Mouse (Mus musculus) embryonic facial prominence, embryonic 15.5 days (tissue): ENCODE measurements around the gene Borcs6. TPM values are rescaled to one million over a fixed set of nuclear protein-coding genes. Genes with fewer than 3 reads are reported as not detected.

Experiments used
- ATAC-seq: fragments of 200-750 bp; cut with Nextera tagmentation; 2 replicates; pipeline ENCODE4 v1.8.0; 2017; ENCODE audit warnings: low read depth, moderate TSS enrichment; ENCODE audit not compliant: insufficient number of reproducible peaks, low FRiP score, low TSS enrichment
- H3K27ac ChIP-seq: fragments of 300-500 bp; sonication (generic); replicated peaks from 2 replicates; pipeline ENCODE4 v1.5.1; 2015; ENCODE audit warnings: mild to moderate bottlenecking, inconsistent platforms
- H3K27me3 ChIP-seq: fragments of 300-500 bp; sonication (generic); 2 replicates; pipeline ENCODE4 v1.6.1; 2015; ENCODE audit warnings: inconsistent platforms
- H3K36me3 ChIP-seq: fragments of 300-500 bp; sonication (generic); 2 replicates; pipeline ENCODE4 v1.6.1; 2015; ENCODE audit warnings: mild to moderate bottlenecking, inconsistent platforms
- H3K4me1 ChIP-seq: fragments of 300-500 bp; sonication (generic); 2 replicates; pipeline ENCODE4 v1.6.1; 2015; ENCODE audit warnings: inconsistent platforms
- H3K4me2 ChIP-seq: fragments of 300-500 bp; sonication (generic); replicated peaks from 2 replicates; pipeline ENCODE4 v1.6.1; 2015; ENCODE audit warnings: mild to moderate bottlenecking, inconsistent platforms
- H3K4me3 ChIP-seq: fragments of 300-500 bp; sonication (generic); replicated peaks from 2 replicates; pipeline ENCODE4 v1.5.1; 2015; ENCODE audit warnings: mild to moderate bottlenecking, inconsistent platforms
- H3K9ac ChIP-seq: fragments of 300-500 bp; sonication (generic); 2 replicates; pipeline ENCODE4 v1.6.1; 2015; ENCODE audit warnings: inconsistent platforms
- H3K9me3 ChIP-seq: fragments of 300-500 bp; sonication (generic); replicated peaks from 2 replicates; pipeline ENCODE4 v1.6.1; 2016; ENCODE audit warnings: inconsistent platforms
- whole genome bisulfite sequencing: fragments of 180-500 bp; shearing (Covaris S2); methylation state at CpG from one replicate; pipeline ENCODE4 v1.1.7; 2015; 5-methylcytosine and 5-hydroxymethylcytosine counted together
- polyA plus RNA-seq: library from polyadenylated mRNA; unstranded; fragments of >200 nt; fragmentation: Nextera tagmentation; extraction: Ambion mirVana; gene quantifications from 2 replicates; pipeline ENCODE4 v1.2.1, GENCODE M21; 2015

The Borcs6 gene
- polyA plus RNA-seq, 1 experiment from 2014 or later = 14.9 TPM

DNA sequence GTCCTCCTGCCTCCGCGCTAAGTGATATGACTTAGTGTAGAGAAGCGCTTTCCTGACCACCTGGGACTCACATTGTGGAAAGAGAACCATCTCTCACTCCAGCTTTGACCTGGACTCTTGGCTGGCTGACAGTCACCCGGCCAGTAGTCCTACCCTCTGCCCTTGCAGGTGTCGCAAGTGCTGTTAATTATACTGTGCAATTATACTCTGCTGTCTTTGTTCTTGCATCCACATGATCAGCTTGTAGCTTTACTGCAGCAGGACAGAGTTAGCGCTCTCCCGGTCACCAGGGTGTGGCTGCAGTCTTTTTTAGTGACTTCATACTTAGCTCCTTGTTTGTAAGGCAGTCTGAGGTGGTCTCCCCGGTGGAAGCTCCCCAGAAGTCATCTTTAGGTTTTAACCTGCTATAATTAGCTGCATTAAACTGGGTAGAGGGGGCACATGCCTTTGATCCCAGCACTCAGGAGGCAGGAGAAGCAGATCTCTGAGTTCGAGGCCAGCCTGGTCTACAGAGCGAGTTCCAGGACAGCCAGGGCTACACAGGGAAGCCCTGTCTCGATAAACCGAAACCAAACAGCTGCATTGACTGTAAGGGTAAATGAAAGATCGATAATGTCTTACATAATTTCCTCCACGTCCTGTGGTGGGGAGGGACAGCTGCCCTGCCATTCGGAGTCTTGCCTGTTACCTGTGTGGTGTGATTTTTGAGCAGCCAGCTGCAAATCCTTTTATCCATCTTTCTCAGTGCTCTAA, 20.8 kb downstream of the Borcs6 start:
- Histone ChIP-seq H3K9me3 (no peaks in the 10 kb centered on the region), H3K36me3 (no peaks in the 10 kb centered on the region), H3K27ac (no peak overlapping the region), H3K27me3 (no peaks in the 10 kb centered on the region), H3K9ac (no peak overlapping the region), H3K4me1 (0 out of 2 replicates have a peak, but pooled peaks cover 3% of the 10 kb centered on the region), H3K4me3 (no peak overlapping the region), H3K4me2 (no peak overlapping the region)
- WGBS = 79% methylated on average over 15 of the region's 15 CpGs
- no peak for ATAC-seq

DNA sequence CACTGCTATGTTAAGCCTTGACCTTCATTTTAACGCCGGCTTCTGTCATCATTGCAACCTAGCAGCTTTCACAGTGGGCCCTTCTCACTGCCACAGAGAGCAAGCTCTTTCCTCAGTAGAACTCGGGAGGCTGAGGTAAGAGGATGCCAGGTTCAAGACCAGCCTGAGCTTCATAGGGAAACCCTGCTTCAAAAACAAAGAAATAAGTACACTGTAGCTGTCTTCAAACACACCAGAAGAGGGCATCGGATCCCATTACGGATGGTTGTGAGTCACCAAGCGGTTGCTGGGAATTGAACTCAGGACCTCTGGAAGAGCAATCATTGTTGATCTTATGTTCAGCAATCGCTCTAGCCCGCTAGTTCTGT, 21.3 kb downstream of the Borcs6 start:
- WGBS = 91% methylated on average over 8 of the region's 8 CpGs
- Histone ChIP-seq H3K36me3 (no peaks in the 10 kb centered on the region), H3K9me3 (no peaks in the 10 kb centered on the region), H3K27me3 (no peaks in the 10 kb centered on the region), H3K4me2 (no peak overlapping the region), H3K27ac (no peak overlapping the region), H3K4me3 (no peak overlapping the region), H3K4me1 (0 out of 2 replicates have a peak, but pooled peaks cover 3% of the 10 kb centered on the region), H3K9ac (no peak overlapping the region)
- no peak for ATAC-seq

DNA sequence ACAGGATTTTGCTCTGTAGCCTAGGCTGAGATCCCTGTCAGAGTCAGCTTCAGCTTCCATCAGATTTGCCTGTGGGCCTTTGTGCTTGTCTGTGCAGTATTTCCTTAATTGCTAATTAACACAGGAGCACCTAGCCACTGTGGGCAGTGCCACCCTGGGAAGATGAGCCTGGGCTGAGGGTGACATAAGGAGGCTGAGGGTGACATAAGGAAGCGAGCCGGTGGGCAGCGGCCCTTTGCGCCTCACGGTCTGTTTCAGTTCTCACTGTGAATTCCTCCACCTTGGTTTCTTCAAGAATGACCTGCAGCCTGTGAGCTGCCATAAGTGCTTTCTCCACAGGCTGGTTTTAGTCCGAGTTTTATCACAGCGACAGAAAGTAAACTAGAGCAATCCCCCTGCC, 22.1 kb downstream of the Borcs6 start:
- no peaks in the 10 kb centered on the region for H3K27me3 ChIP-seq
- no peak overlapping the region for H3K4me3 ChIP-seq
- no peak overlapping the region for H3K4me2 ChIP-seq
- no peak overlapping the region for H3K27ac ChIP-seq
- no peaks in the 10 kb centered on the region for H3K4me1 ChIP-seq
- no peaks in the 10 kb centered on the region for H3K9me3 ChIP-seq
- no peaks in the 10 kb centered on the region for H3K36me3 ChIP-seq
- WGBS = 90% methylated on average over 7 of the region's 7 CpGs
- no peak overlapping the region for H3K9ac ChIP-seq
- ATAC-seq = no peak

DNA sequence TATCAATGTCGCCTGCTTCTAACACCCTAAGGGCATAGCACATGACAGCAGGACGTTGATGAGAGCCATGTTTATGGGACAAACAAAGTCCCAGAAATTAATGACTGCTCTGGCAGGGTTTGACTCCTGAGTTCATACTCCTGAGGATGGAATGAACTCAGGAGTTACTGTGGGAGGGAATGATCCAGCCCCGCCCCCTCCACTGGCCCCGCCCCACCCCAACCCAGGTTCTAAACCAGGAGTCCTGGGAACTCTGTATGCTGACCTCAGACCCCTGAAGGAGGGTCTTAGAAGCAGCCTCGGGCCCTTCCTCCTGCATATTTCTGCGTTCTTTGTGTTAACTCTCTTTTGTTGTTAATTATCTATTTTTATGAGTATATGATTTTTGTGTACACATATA, 26.1 kb downstream of the Borcs6 start:
- peaks cover 30% of the 10 kb centered on the region for H3K4me1 ChIP-seq
- no peak overlapping the region for H3K4me2 ChIP-seq
- H3K27ac ChIP-seq = no peak overlapping the region
- peaks cover 11% of the 10 kb centered on the region for H3K36me3 ChIP-seq
- no peak overlapping the region for H3K4me3 ChIP-seq
- 56% methylated on average over 6 of the region's 6 CpGs for WGBS
- H3K27me3 ChIP-seq = no peaks in the 10 kb centered on the region
- H3K9ac ChIP-seq = no peak overlapping the region
- no peaks in the 10 kb centered on the region for H3K9me3 ChIP-seq
- ATAC-seq = no peak

DNA sequence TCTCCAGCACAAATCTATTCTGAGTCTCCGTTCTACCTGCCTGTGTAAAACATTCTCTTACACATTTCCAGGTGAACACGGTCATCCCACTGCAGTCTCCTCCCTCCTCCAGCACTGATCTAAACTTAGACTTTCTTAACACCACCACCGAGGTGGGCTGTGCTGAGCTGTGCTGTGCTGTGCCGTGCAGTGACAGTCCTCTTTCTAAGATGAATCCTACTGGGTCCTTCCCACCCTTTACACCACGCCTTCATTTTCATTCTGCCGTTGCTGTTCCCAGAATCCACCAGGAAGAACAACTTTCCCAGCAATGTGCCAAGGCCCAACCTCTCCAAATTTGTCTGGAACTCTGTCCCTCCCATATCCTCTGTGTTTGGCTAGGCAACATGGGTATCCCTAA, 26.9 kb downstream of the Borcs6 start:
- peak overlapping the region; percentile 93; the same call in 1 of the 2 replicates for H3K27ac ChIP-seq
- 54% methylated on average over 6 of the region's 6 CpGs for WGBS
- no peak for ATAC-seq
- H3K9ac ChIP-seq = no peak overlapping the region
- no peak overlapping the region for H3K4me2 ChIP-seq
- peaks cover 18% of the 10 kb centered on the region for H3K36me3 ChIP-seq
- no peaks in the 10 kb centered on the region for H3K27me3 ChIP-seq
- no peak overlapping the region for H3K4me3 ChIP-seq
- peaks cover 36% of the 10 kb centered on the region for H3K4me1 ChIP-seq
- H3K9me3 ChIP-seq = no peaks in the 10 kb centered on the region

DNA sequence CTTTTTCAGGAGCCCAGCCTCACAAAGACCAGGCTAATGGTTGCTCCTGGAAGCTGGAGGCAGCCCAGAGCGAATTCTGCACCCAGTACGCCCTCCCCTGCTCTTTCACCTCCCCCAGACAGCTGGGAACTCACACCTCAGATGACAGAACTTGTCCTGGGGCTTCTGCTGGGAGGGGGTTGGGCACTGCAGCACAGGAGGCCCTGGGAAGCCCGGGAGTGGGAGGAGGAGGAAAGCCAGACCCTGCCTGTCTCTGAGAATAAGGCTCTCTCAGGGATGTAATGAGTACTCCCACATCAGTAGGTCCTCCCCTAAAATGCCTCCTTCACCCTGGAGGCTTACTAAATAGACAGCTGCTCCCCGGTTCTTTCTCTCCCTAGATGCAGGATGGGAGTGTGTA, 27.6 kb downstream of the Borcs6 start:
- Histone ChIP-seq H3K36me3 (peaks cover 24% of the 10 kb centered on the region), H3K4me2 (no peak overlapping the region), H3K27ac (peak overlapping the region; percentile 93), H3K4me3 (no peak overlapping the region), H3K4me1 (peaks cover 38% of the 10 kb centered on the region), H3K27me3 (no peaks in the 10 kb centered on the region), H3K9ac (no peak overlapping the region), H3K9me3 (no peaks in the 10 kb centered on the region)
- ATAC-seq = no peak; the same call in 1 of the 2 replicates
- 28% methylated on average over 4 of the region's 4 CpGs for WGBS

DNA sequence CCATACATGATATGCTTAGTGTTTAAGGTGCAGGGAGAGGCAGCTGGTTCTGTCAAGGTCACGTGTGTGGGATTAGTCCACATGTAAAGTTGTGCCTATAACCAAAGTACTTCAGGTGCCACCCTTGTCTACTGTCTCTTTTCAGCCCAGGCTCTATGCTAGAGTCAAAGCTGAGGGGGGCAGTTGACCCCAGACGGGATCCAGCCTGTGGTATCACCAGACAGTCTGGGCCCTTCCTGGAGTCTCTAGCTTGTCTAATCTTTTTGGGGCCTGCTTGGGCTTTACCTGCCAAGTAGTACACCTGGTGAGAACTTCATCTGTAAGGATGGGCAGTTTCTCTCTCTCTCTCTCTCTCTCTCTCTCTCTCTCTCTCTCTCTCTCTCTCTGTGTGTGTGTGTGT, 28.1 kb downstream of the Borcs6 start:
- Histone ChIP-seq H3K4me3 (no peak overlapping the region), H3K36me3 (peaks cover 29% of the 10 kb centered on the region), H3K4me2 (no peak overlapping the region), H3K4me1 (peaks cover 38% of the 10 kb centered on the region), H3K27ac (peak overlapping the region; percentile 93), H3K9me3 (no peaks in the 10 kb centered on the region), H3K9ac (0 out of 2 replicates have a peak overlapping the region, but pooled peaks have one; percentile 100), H3K27me3 (no peaks in the 10 kb centered on the region)
- no peak for ATAC-seq
- WGBS = 63% methylated on average over 2 of the region's 2 CpGs

DNA sequence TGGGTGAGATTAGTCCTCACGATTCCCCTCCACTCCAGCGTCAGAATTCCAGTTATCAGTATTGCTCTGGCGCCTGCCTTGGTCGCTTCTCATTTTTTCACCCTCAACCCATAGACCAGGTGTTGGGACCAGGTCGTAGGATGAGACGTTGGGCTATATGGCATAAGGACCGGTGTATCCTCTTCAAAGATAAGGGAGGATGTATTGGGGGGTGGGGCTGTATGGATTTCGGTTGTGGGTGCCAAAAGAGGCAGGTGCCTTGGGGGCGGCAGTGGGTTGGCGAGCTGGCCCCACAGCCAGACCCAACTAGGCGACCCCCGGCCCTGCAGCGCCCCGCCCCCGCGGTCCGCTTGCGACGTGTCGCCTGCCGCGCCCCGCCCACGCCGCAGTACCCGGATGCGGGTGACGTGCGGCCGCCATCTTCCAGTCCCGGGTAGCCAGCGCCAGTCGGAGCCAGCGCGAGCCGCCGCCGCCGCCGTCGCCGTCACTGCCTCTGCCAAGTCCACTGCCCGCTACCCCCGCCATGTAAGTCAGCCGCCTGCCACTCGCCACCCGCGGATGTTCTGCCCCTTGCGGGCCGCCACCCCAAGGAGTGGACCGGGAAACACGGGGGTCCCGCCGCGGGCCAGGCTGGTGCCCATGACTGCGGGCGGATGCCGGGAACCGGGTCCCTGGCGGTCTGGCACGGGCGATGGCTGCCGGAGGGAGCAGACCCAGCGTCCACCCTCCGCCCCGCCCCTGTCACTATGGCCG, 28.8 kb downstream of the Borcs6 start, which contains the start of gene Vamp2:
Gene Vamp2 (plus strand): TSS at position 388 of the 753 bp plus-strand sequence.
- H3K27me3 ChIP-seq = no peaks in the 10 kb centered on the region
- ATAC-seq = peak; percentile 82
- H3K4me1 ChIP-seq = peaks cover 38% of the 10 kb centered on the region
- H3K4me3 ChIP-seq = peak within 1 kb of the TSS; percentile 96
- H3K9ac ChIP-seq = peak within 1 kb of the TSS; percentile 100
- WGBS = under 1% methylated on average over 55 of the region's 67 CpGs
- H3K9me3 ChIP-seq = no peaks in the 10 kb centered on the region
- peak within 1 kb of the TSS; percentile 86 for H3K4me2 ChIP-seq
- peak within 1 kb of the TSS; percentile 93 for H3K27ac ChIP-seq
- H3K36me3 ChIP-seq = peaks cover 32% of the 10 kb centered on the region

DNA sequence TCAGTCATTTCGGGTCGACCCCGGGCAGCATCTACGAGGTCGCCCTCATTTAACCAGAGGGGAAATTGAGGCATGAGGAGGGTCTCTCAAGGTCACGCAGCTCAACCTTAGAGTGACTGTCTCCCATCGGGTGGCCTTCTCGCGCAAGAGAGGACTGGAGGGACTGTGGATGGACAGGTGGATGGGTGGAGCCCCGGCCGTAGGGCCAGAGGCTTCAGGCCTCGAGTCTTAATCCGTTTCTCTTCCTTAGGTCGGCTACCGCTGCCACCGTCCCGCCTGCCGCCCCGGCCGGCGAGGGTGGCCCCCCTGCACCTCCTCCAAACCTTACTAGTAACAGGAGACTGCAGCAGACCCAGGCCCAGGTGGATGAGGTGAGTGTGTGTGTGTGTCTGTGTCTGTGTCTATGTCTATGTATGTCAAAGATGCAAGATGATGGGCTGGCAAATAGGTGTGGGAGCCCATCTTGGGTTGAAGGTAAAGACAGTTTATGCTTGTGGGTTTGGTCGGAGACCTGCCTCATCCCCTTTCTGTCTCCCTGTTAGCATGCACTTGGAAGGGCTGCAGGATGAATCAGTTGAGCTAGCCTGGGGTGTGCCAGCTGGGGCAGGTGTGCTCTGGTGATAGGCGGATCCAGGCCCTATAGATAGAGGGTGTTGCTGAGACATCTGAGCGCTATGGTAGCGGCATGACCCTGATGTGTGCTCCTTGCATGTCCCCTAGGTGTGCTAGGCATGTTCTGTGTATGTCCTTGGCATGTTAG, 29.5 kb downstream of the Borcs6 start:
- Histone ChIP-seq H3K9ac (peak overlapping the region; percentile 100), H3K4me2 (peak overlapping the region; percentile 86), H3K27ac (peak overlapping the region; percentile 93), H3K9me3 (no peaks in the 10 kb centered on the region), H3K27me3 (no peaks in the 10 kb centered on the region), H3K36me3 (peaks cover 32% of the 10 kb centered on the region), H3K4me1 (peaks cover 39% of the 10 kb centered on the region), H3K4me3 (peak overlapping the region; percentile 96)
- WGBS = 10% methylated on average over 25 of the region's 25 CpGs
- 0 out of 2 replicates have a peak, but pooled peaks have one; percentile 12 for ATAC-seq

DNA sequence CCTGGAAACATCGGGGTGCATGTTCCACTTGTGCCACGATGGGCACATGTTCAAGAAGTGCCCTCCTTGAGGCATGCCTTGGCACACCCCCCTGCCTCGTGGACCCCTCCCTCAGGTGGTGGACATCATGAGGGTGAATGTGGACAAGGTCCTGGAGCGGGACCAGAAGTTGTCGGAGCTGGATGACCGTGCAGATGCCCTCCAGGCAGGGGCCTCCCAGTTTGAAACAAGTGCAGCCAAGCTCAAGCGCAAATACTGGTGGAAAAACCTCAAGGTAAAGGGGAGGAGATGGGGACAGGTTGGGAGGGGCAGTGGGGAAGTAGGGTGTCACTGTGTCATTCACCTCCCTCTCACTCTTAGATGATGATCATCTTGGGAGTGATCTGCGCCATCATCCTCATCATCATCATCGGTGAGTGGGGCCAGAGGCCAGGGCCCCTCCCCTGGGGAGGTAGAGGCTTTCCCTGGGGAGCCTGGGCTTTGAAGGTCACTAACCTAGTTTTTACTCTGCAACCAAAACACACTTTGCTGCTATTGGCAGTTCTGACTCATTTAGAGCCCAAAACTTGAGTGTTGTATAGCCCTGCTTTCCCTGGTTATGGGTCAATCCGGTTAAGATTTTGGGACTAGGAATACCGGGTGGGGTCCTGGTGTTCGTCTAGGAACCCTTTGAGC, 30.2 kb downstream of the Borcs6 start:
- no peak for ATAC-seq
- WGBS = 76% methylated on average over 12 of the region's 12 CpGs
- Histone ChIP-seq H3K4me2 (peak overlapping the region; percentile 86), H3K4me3 (peak overlapping the region; percentile 96), H3K27me3 (no peaks in the 10 kb centered on the region), H3K27ac (peak overlapping the region; percentile 93), H3K36me3 (peaks cover 32% of the 10 kb centered on the region), H3K4me1 (peaks cover 44% of the 10 kb centered on the region), H3K9ac (peak overlapping the region; percentile 100), H3K9me3 (no peaks in the 10 kb centered on the region)
